Mouse (Mus musculus): ENCODE data around the gene Eomes. TPM values are rescaled to one million over a fixed set of nuclear protein-coding genes. Genes with fewer than 3 reads are reported as not detected.

Eomes gene
- polyA plus RNA-seq, 1 experiment: 0.36 TPM

DNA sequence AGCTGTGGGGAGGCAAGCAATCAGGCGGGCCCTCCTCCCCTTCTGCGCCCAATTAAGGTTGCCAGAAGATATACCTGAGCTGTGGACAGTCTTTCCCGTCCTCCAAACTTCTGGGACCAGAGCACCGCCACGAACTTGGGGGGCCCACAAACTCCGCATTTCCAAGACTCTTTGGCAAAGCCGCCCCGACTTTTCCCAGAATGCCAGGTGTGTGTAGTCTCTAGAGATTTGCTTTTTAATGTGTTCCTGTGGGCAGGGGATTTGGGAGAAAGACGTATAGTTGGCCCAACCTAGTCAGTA, 9.0 kb downstream of the Eomes start:
- H3K36me3 ChIP-seq (ENCODE audit: control insufficient read depth, insufficient read depth, low read length): no peaks in the 10 kb centered on the region
- no peak overlapping the region for H3K4me3 ChIP-seq (ENCODE audit: insufficient read depth, low read depth, low read length)
- H3K4me1 ChIP-seq (ENCODE audit: control insufficient read depth, insufficient read depth, low read length): peaks cover 4% of the 10 kb centered on the region; the same call in 1 of the 2 replicates
- TF ChIP-seq POLR2A (IDR thresholded peaks at IDR 0.05; ENCODE audit: low read depth, low read length) (no peak), CTCF (conservative IDR thresholded peaks at IDR 0.05; ENCODE audit: insufficient read depth, insufficient read length, low read depth, low read length) (no peak)
- H3K27ac ChIP-seq (ENCODE audit: insufficient read depth, low read depth, low read length): no peak overlapping the region
- H3K27me3 ChIP-seq (replicated peaks; ENCODE audit: control insufficient read depth, insufficient read depth, low read length): peaks cover 2% of the 10 kb centered on the region; the same call in 1 of the 2 replicates
- WGBS: 10% methylated on average over 9 of the region's 9 CpGs
- no peak for DNase-seq

DNA sequence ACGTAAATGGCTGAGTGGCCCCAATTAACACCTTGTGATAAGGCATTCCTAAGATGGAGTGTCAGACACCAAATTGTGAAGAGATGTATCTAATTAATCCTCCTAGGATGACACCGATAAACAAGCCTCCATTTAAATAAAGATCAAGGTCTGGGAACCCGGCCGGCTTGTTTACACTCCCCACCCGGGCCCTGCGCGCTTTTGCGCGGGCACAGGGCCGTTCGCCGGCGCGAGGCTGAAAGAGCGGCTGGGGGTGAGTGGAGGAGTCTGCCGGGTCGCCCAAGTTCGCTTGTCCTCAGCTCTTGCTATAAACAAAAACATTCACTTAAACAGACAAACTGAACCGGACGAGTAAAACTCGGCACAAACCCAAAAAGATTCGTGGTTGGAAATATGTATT, 9.6 kb downstream of the Eomes start:
- Histone ChIP-seq H3K27me3 (replicated peaks; ENCODE audit: control insufficient read depth, insufficient read depth, low read length) (peaks cover 2% of the 10 kb centered on the region; the same call in 1 of the 2 replicates), H3K4me1 (ENCODE audit: control insufficient read depth, insufficient read depth, low read length) (peaks cover 4% of the 10 kb centered on the region; the same call in 1 of the 2 replicates), H3K36me3 (ENCODE audit: control insufficient read depth, insufficient read depth, low read length) (no peaks in the 10 kb centered on the region), H3K4me3 (ENCODE audit: insufficient read depth, low read depth, low read length) (no peak overlapping the region), H3K27ac (ENCODE audit: insufficient read depth, low read depth, low read length) (no peak overlapping the region)
- WGBS: 11% methylated on average over 22 of the region's 22 CpGs
- no peak for DNase-seq
- TF ChIP-seq POLR2A (IDR thresholded peaks at IDR 0.05; ENCODE audit: low read depth, low read length) (no peak), CTCF (conservative IDR thresholded peaks at IDR 0.05; ENCODE audit: insufficient read depth, insufficient read length, low read depth, low read length) (no peak)

- TF ChIP-seq POLR2A (IDR thresholded peaks at IDR 0.05; ENCODE audit: low read depth, low read length): no peak
- peak; percentile 48 for TF ChIP-seq CTCF (conservative IDR thresholded peaks at IDR 0.05; ENCODE audit: insufficient read depth, insufficient read length, low read depth, low read length)
These were observed 10.3 kb downstream of the Eomes start for GRCm38 (mm10) chr9:118488138-118488895.

DNA sequence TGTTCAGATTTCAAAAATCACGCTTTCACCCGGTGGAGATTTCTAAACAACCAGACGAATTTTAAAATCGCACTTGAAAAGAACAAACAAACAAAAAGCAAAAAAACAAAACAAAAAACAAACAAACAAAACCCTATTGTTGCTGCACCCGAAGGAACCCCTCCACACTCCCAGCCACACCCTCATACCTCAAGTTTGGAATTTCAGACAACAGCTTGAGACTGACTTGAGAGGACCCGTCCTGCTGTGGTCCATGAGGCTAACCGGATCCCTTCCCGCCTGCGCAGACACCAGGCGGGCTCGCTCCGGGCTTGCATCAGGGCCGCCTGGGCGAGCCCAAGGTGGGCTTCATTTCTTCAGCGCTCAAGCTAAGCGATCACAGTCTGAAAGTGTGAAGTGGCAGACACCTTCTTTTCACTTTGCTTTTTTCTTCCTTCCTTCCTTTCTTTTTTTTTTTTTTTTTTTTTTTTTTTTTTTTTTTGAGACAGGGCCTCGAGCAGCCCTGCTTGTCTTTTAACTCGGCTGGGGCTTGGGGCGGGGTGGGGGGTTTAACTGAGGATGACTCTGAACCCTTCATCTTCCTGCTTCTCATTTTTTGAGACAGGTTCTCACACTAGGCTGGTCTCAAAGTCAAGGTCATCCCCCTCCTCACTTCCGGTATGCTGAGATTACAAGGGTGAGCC, 11.0 kb downstream of the Eomes start:
- peaks cover 2% of the 10 kb centered on the region; the same call in 1 of the 2 replicates for H3K27me3 ChIP-seq (replicated peaks; ENCODE audit: control insufficient read depth, insufficient read depth, low read length)
- WGBS: 5% methylated on average over 20 of the region's 20 CpGs

More at GRCm38 (mm10) chr9:118488138-118488895, 10.3 kb downstream of the Eomes start:
- no peaks in the 10 kb centered on the region for H3K36me3 ChIP-seq (ENCODE audit: control insufficient read depth, insufficient read depth, low read length)
- H3K4me1 ChIP-seq (ENCODE audit: control insufficient read depth, insufficient read depth, low read length): peaks cover 4% of the 10 kb centered on the region; the same call in 1 of the 2 replicates
- WGBS: 2% methylated on average over 28 of the region's 28 CpGs
- peak overlapping the region; percentile 50 for H3K4me3 ChIP-seq (ENCODE audit: insufficient read depth, low read depth, low read length)
- H3K27me3 ChIP-seq (replicated peaks; ENCODE audit: control insufficient read depth, insufficient read depth, low read length): peaks cover 2% of the 10 kb centered on the region; the same call in 1 of the 2 replicates
- H3K27ac ChIP-seq (ENCODE audit: insufficient read depth, low read depth, low read length): no peak overlapping the region
- DNase-seq: peak; percentile 77

GRCm38 (mm10) chr9:118489579-118490019, 11.6 kb downstream of the Eomes start:
- H3K27ac ChIP-seq (ENCODE audit: insufficient read depth, low read depth, low read length): no peak overlapping the region
- peaks cover 4% of the 10 kb centered on the region; the same call in 1 of the 2 replicates for H3K4me1 ChIP-seq (ENCODE audit: control insufficient read depth, insufficient read depth, low read length)
- TF ChIP-seq CTCF (conservative IDR thresholded peaks at IDR 0.05; ENCODE audit: insufficient read depth, insufficient read length, low read depth, low read length): peak; percentile 86
- TF ChIP-seq POLR2A (IDR thresholded peaks at IDR 0.05; ENCODE audit: low read depth, low read length): no peak
- H3K36me3 ChIP-seq (ENCODE audit: control insufficient read depth, insufficient read depth, low read length): no peaks in the 10 kb centered on the region
- no peak overlapping the region for H3K4me3 ChIP-seq (ENCODE audit: insufficient read depth, low read depth, low read length)
- DNase-seq: peak; percentile 69
- H3K27me3 ChIP-seq (replicated peaks; ENCODE audit: control insufficient read depth, insufficient read depth, low read length): peaks cover 2% of the 10 kb centered on the region; the same call in 1 of the 2 replicates
- 1% methylated on average over 16 of the region's 16 CpGs for WGBS

More for the DNA sequence above, 11.0 kb downstream of the Eomes start:
- DNase-seq: no peak
- Histone ChIP-seq H3K4me1 (ENCODE audit: control insufficient read depth, insufficient read depth, low read length) (peaks cover 4% of the 10 kb centered on the region; the same call in 1 of the 2 replicates), H3K4me3 (ENCODE audit: insufficient read depth, low read depth, low read length) (peak overlapping the region; percentile 50; the same call in 1 of the 2 replicates), H3K36me3 (ENCODE audit: control insufficient read depth, insufficient read depth, low read length) (no peaks in the 10 kb centered on the region), H3K27ac (ENCODE audit: insufficient read depth, low read depth, low read length) (no peak overlapping the region)
- TF ChIP-seq POLR2A (IDR thresholded peaks at IDR 0.05; ENCODE audit: low read depth, low read length) (no peak), CTCF (conservative IDR thresholded peaks at IDR 0.05; ENCODE audit: insufficient read depth, insufficient read length, low read depth, low read length) (no peak)

- 87% methylated on average over 4 of the region's 4 CpGs for WGBS
- Histone ChIP-seq H3K36me3 (ENCODE audit: control insufficient read depth, insufficient read depth, low read length) (no peaks in the 10 kb centered on the region), H3K4me1 (ENCODE audit: control insufficient read depth, insufficient read depth, low read length) (peaks cover 4% of the 10 kb centered on the region; the same call in 1 of the 2 replicates), H3K4me3 (ENCODE audit: insufficient read depth, low read depth, low read length) (no peak overlapping the region), H3K27me3 (replicated peaks; ENCODE audit: control insufficient read depth, insufficient read depth, low read length) (peaks cover 2% of the 10 kb centered on the region; the same call in 1 of the 2 replicates), H3K27ac (ENCODE audit: insufficient read depth, low read depth, low read length) (no peak overlapping the region)
- DNase-seq: no peak
- TF ChIP-seq CTCF (conservative IDR thresholded peaks at IDR 0.05; ENCODE audit: insufficient read depth, insufficient read length, low read depth, low read length) (no peak), POLR2A (IDR thresholded peaks at IDR 0.05; ENCODE audit: low read depth, low read length) (no peak)
These were observed 13.2 kb downstream of the Eomes start for GRCm38 (mm10) chr9:118491195-118491594.

All from kidney, adult 2 months (tissue).